Mouse (Mus musculus) stomach, postnatal 0 days (tissue): Measurements from ENCODE around the gene Atl1. TPM values are rescaled to one million over a fixed set of nuclear protein-coding genes. Genes with fewer than 3 reads are reported as not detected.
A peak's percentile ranks its signal among the peaks of the same experiment; 100 is the strongest.

Source experiments
- ATAC-seq: fragments of 200-750 bp; cut with Nextera tagmentation; 2 replicates; pipeline ENCODE4 v1.8.0; 2017; ENCODE audit not compliant: low FRiP score, low TSS enrichment
- DNase-seq: peaks from one replicate; pipeline ENCODE4 v3.0.0-alpha.2; 2016; ENCODE audit warnings: low spot score
- H3K27ac ChIP-seq: fragments of 300-500 bp; sonication (generic); replicated peaks from 2 replicates; pipeline ENCODE4 v1.5.1; 2014; ENCODE audit warnings: mild to moderate bottlenecking, control low read depth
- H3K27me3 ChIP-seq: fragments of 300-500 bp; sonication (generic); 2 replicates; pipeline ENCODE4 v1.6.1; 2014; ENCODE audit warnings: low read length; ENCODE audit not compliant: control insufficient read depth, insufficient read depth
- H3K36me3 ChIP-seq: fragments of 300-500 bp; sonication (generic); 2 replicates; pipeline ENCODE4 v1.6.1; 2014; ENCODE audit warnings: low read length, mixed read lengths; ENCODE audit not compliant: control insufficient read depth, insufficient read depth
- H3K4me1 ChIP-seq: fragments of 300-500 bp; sonication (generic); replicated peaks from 2 replicates; pipeline ENCODE4 v1.6.1; 2014; ENCODE audit warnings: antibody characterized with exemption; ENCODE audit not compliant: control insufficient read depth, insufficient read depth
- H3K4me2 ChIP-seq: fragments of 300-500 bp; sonication (generic); replicated peaks from 2 replicates; pipeline ENCODE4 v1.6.1; 2014; ENCODE audit warnings: low read depth, mild to moderate bottlenecking, control low read depth, moderate library complexity
- H3K4me3 ChIP-seq: fragments of 300-500 bp; sonication (generic); 2 replicates; pipeline ENCODE4 v1.5.1; 2014; ENCODE audit warnings: low read depth, low read length, control low read depth
- H3K9ac ChIP-seq: fragments of 300-500 bp; sonication (generic); 2 replicates; pipeline ENCODE4 v1.6.1; 2014; ENCODE audit warnings: mild to moderate bottlenecking, low read length, control low read depth, mixed read lengths
- H3K9me3 ChIP-seq: fragments of 300-500 bp; sonication (generic); 2 replicates; pipeline ENCODE4 v1.6.1; 2016; ENCODE audit warnings: low read length; ENCODE audit not compliant: control insufficient read depth
- CTCF ChIP-seq: IDR thresholded peaks from 2 replicates; pipeline ENCODE4 v1.5.1; 2016; ENCODE audit warnings: antibody characterized with exemption, low read depth, mild to moderate bottlenecking, moderate library complexity
- EP300 ChIP-seq: optimal IDR thresholded peaks from 2 replicates; pipeline ENCODE3; 2016; ENCODE audit warnings: antibody characterized with exemption
- WGBS: fragments of 180-500 bp; shearing (Covaris S2); extraction: QIAGEN DNeasy Blood & Tissue Kit; methylation state at CpG from one replicate; pipeline ENCODE4 v1.1.7; 2014; 5-methylcytosine and 5-hydroxymethylcytosine counted together
- polyA plus RNA-seq: library from polyadenylated mRNA; unstranded; fragments of >200 nt; fragmentation: Nextera tagmentation; extraction: Ambion mirVana; gene quantifications from 2 replicates; pipeline ENCODE4 v1.2.1, GENCODE M21; 2015

Atl1 gene
- polyA plus RNA-seq, 1 experiment from 2014 or later, result 3.8 TPM

- H3K9me3 ChIP-seq, result no peaks in the 10 kb centered on the region
- 61% methylated on average over 2 of the region's 2 CpGs for WGBS
- TF ChIP-seq EP300 (no peak), CTCF (no peak)
- no peak overlapping the region for H3K4me3 ChIP-seq
- no peak for ATAC-seq
- no peaks in the 10 kb centered on the region for H3K27me3 ChIP-seq
- H3K9ac ChIP-seq, result no peak overlapping the region
- H3K36me3 ChIP-seq, result no peaks in the 10 kb centered on the region
- H3K4me1 ChIP-seq, result no peaks in the 10 kb centered on the region
- no peak overlapping the region for H3K4me2 ChIP-seq
- H3K27ac ChIP-seq, result no peak overlapping the region
- DNase-seq, result no peak
Measured at GRCm38 (mm10) chr12:69895046-69895445, 2.6 kb downstream of the Atl1 start.

- Histone ChIP-seq H3K9me3 (no peaks in the 10 kb centered on the region), H3K4me2 (no peak overlapping the region), H3K4me3 (no peak overlapping the region), H3K27me3 (no peaks in the 10 kb centered on the region), H3K27ac (no peak overlapping the region), H3K4me1 (no peaks in the 10 kb centered on the region), H3K9ac (no peak overlapping the region), H3K36me3 (no peaks in the 10 kb centered on the region)
- whole genome bisulfite sequencing, result 83% methylated on average over 4 of the region's 4 CpGs
- ATAC-seq, result no peak
- no peak for DNase-seq
- TF ChIP-seq CTCF (no peak), EP300 (no peak)
Measured at GRCm38 (mm10) chr12:69898119-69898518, 5.7 kb downstream of the Atl1 start.

- 40% methylated on average over 2 of the region's 2 CpGs for WGBS
Measured at GRCm38 (mm10) chr12:69904991-69905390, 12.6 kb downstream of the Atl1 start.

GRCm38 (mm10) chr12:69907667-69908510 lies 15.5 kb downstream of the Atl1 start:
- Histone ChIP-seq H3K27me3 (no peaks in the 10 kb centered on the region), H3K4me2 (peak overlapping the region; percentile 50), H3K9ac (no peak overlapping the region), H3K4me1 (no peaks in the 10 kb centered on the region), H3K4me3 (peak overlapping the region; percentile 29), H3K36me3 (no peaks in the 10 kb centered on the region), H3K9me3 (no peaks in the 10 kb centered on the region), H3K27ac (no peak overlapping the region)
- ATAC-seq (0 out of 2 replicates have a peak, but pooled peaks have one; percentile 38), DNase-seq (peak; percentile 29)
- 11% methylated on average over 30 of the region's 30 CpGs for WGBS
- TF ChIP-seq EP300 (no peak), CTCF (no peak)

More at GRCm38 (mm10) chr12:69904991-69905390, 12.6 kb downstream of the Atl1 start:
- Histone ChIP-seq H3K27me3 (no peaks in the 10 kb centered on the region), H3K4me3 (no peak overlapping the region), H3K4me2 (no peak overlapping the region), H3K36me3 (no peaks in the 10 kb centered on the region), H3K9ac (no peak overlapping the region), H3K27ac (no peak overlapping the region), H3K4me1 (no peaks in the 10 kb centered on the region), H3K9me3 (no peaks in the 10 kb centered on the region)
- DNase-seq (no peak), ATAC-seq (no peak)
- TF ChIP-seq EP300 (no peak), CTCF (no peak)

- Histone ChIP-seq H3K4me2 (peak overlapping the region; percentile 50), H3K36me3 (no peaks in the 10 kb centered on the region), H3K4me3 (peak overlapping the region; percentile 29; the same call in 1 of the 2 replicates), H3K27me3 (no peaks in the 10 kb centered on the region), H3K27ac (no peak overlapping the region), H3K4me1 (no peaks in the 10 kb centered on the region), H3K9ac (no peak overlapping the region), H3K9me3 (no peaks in the 10 kb centered on the region)
- 45% methylated on average over 19 of the region's 19 CpGs for WGBS
- 0 out of 2 replicates have a peak, but pooled peaks have one; percentile 24 for ATAC-seq
- DNase-seq, result no peak
- TF ChIP-seq EP300 (no peak), CTCF (no peak)
Measured at GRCm38 (mm10) chr12:69908511-69908900, 16.1 kb downstream of the Atl1 start.

GRCm38 (mm10) chr12:69911906-69912305 lies 19.5 kb downstream of the Atl1 start:
- H3K27me3 ChIP-seq, result no peaks in the 10 kb centered on the region
- no peak overlapping the region for H3K9ac ChIP-seq
- H3K4me3 ChIP-seq, result no peak overlapping the region
- no peak overlapping the region for H3K4me2 ChIP-seq
- WGBS, result 80% methylated on average over 7 of the region's 7 CpGs
- H3K27ac ChIP-seq, result no peak overlapping the region
- no peak for DNase-seq
- TF ChIP-seq EP300 (no peak), CTCF (no peak)
- H3K36me3 ChIP-seq, result no peaks in the 10 kb centered on the region
- H3K9me3 ChIP-seq, result no peaks in the 10 kb centered on the region
- no peak for ATAC-seq
- no peaks in the 10 kb centered on the region for H3K4me1 ChIP-seq
